Mouse (Mus musculus) kidney, embryonic 16.5 days (tissue): ENCODE results near the gene Serpinf2. TPM values are rescaled to one million over a fixed set of nuclear protein-coding genes. Genes with fewer than 3 reads are reported as not detected.
A peak's percentile ranks its signal among the peaks of the same experiment; 100 is the strongest.

Source experiments
- ATAC-seq: fragments of 200-750 bp; cut with Nextera tagmentation; 2 replicates; pipeline ENCODE4 v1.8.0; 2017; ENCODE audit warnings: moderate TSS enrichment; ENCODE audit not compliant: low FRiP score, low TSS enrichment
- H3K27ac ChIP-seq: fragments of 300-500 bp; sonication (generic); 2 replicates; pipeline ENCODE4 v1.5.1; 2014; ENCODE audit warnings: low read length
- H3K27me3 ChIP-seq: fragments of 300-500 bp; sonication (generic); 2 replicates; pipeline ENCODE4 v1.6.1; 2014; ENCODE audit warnings: low read length, control low read depth, mixed read lengths; ENCODE audit not compliant: insufficient read depth
- H3K36me3 ChIP-seq: fragments of 300-500 bp; sonication (generic); 2 replicates; pipeline ENCODE4 v1.6.1; 2014; ENCODE audit warnings: low read length, control low read depth, mixed read lengths; ENCODE audit not compliant: insufficient read depth
- H3K4me1 ChIP-seq: fragments of 300-500 bp; sonication (generic); 2 replicates; pipeline ENCODE4 v1.6.1; 2014; ENCODE audit warnings: low read length, control low read depth, mixed read lengths; ENCODE audit not compliant: insufficient read depth
- H3K4me2 ChIP-seq: fragments of 300-500 bp; sonication (generic); replicated peaks from 2 replicates; pipeline ENCODE4 v1.6.1; 2014; ENCODE audit warnings: low read depth, low read length
- H3K4me3 ChIP-seq: fragments of 300-500 bp; sonication (generic); 2 replicates; pipeline ENCODE4 v1.5.1; 2014; ENCODE audit warnings: mild to moderate bottlenecking, low read length
- H3K9ac ChIP-seq: fragments of 300-500 bp; sonication (generic); replicated peaks from 2 replicates; pipeline ENCODE4 v1.6.1; 2014; ENCODE audit warnings: low read length
- H3K9me3 ChIP-seq: fragments of 300-500 bp; sonication (generic); 2 replicates; pipeline ENCODE4 v1.6.1; 2016; ENCODE audit warnings: low read length, control low read depth
- WGBS: fragments of 180-500 bp; shearing (Covaris S2); extraction: QIAGEN DNeasy Blood & Tissue Kit; methylation state at CpG from one replicate; pipeline ENCODE4 v1.1.7; 2014; 5-methylcytosine and 5-hydroxymethylcytosine counted together
- polyA plus RNA-seq: library from polyadenylated mRNA; unstranded; fragments of >200 nt; fragmentation: Nextera tagmentation; extraction: Ambion mirVana; gene quantifications from 2 replicates; pipeline ENCODE4 v1.2.1, GENCODE M21; 2015

The Serpinf2 gene
- polyA plus RNA-seq, 1 experiment from 2014 or later: 60.2 TPM

DNA sequence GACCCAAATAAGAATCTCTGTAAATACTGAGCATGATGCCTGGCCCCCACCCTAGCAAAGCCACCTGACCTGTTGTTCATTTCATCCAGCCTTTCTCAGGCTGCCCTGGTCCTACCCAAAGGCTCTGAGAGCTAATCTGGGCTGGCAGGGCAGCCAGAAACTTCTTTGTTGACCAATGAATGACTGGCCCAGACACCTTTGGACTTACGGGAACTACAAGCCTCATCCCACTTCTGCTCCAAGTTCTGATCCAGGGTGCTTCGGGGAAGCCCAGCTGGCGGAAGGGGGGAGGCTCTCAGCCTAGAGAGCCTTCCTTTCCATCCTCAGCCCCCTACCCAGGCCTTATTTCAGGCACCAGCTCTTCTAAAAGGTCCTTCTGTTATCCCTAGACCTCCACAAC, 587 bp downstream of the Serpinf2 start:
- Histone ChIP-seq H3K4me2 (no peak overlapping the region; the same call in 1 of the 2 replicates), H3K36me3 (0 out of 2 replicates have a peak, but pooled peaks cover 3% of the 10 kb centered on the region), H3K4me1 (no peaks in the 10 kb centered on the region), H3K27me3 (no peaks in the 10 kb centered on the region), H3K4me3 (no peak overlapping the region), H3K27ac (no peak overlapping the region), H3K9me3 (peaks cover 5% of the 10 kb centered on the region), H3K9ac (no peak overlapping the region)
- no peak for ATAC-seq
- WGBS: 79% methylated on average over 3 of the region's 3 CpGs

GRCm38 (mm10) chr11:75438194-75438593, 1.2 kb downstream of the Serpinf2 start:
- Histone ChIP-seq H3K4me1 (no peaks in the 10 kb centered on the region), H3K4me2 (no peak overlapping the region), H3K36me3 (0 out of 2 replicates have a peak, but pooled peaks cover 3% of the 10 kb centered on the region), H3K27me3 (no peaks in the 10 kb centered on the region), H3K9me3 (peaks cover 5% of the 10 kb centered on the region), H3K27ac (no peak overlapping the region), H3K9ac (no peak overlapping the region), H3K4me3 (no peak overlapping the region)
- no peak for ATAC-seq
- 82% methylated on average over 13 of the region's 13 CpGs for WGBS

DNA sequence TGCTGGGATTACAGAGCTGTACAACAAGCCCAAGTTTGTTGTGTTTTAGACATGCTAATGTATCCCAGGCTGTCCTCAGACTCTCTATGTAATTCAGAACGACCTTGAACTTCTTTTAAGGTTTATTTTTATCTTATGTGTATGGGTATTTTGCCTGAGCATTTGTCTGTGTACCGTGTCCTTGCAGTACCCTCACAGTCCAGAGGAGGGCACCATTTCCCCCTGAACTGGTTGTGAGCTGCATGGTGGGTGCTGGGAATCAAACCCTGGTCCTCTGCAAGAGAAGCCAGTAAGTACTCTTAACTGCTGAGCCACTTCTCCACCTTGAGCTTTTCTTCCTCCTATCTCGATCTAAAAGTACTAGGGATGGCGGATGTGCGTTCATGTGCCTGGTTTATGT, 5.3 kb downstream of the Serpinf2 start:
- H3K4me1 ChIP-seq: no peaks in the 10 kb centered on the region
- H3K9me3 ChIP-seq: peaks cover 5% of the 10 kb centered on the region
- 0 out of 2 replicates have a peak, but pooled peaks cover 3% of the 10 kb centered on the region for H3K36me3 ChIP-seq
- H3K27ac ChIP-seq: no peak overlapping the region
- H3K4me2 ChIP-seq: no peak overlapping the region
- no peak overlapping the region for H3K4me3 ChIP-seq
- H3K9ac ChIP-seq: no peak overlapping the region
- H3K27me3 ChIP-seq: no peaks in the 10 kb centered on the region
- no peak for ATAC-seq
- WGBS: 86% methylated on average over 5 of the region's 5 CpGs

DNA sequence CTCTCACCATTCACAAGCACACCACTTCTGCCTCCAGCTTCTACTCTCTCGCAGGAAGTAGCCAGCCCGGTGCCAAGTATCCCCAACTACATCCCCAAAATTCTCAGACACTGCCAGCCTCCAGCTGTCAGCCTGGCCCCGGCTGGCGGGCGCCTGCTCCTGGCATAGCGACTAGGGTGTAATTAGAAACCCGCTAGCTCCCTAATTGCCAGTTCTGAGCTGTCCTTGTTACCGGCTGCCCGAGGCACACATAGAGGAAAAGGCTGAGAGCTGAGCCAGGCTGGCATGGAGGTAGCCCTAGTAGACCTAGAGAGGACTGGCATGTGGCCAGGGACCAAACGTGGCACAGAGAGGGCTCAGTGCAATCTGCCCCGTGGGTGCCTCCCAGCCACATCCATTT, 8.1 kb downstream of the Serpinf2 start:
- H3K9me3 ChIP-seq: peaks cover 5% of the 10 kb centered on the region
- H3K9ac ChIP-seq: no peak overlapping the region
- 70% methylated on average over 11 of the region's 11 CpGs for WGBS
- H3K4me1 ChIP-seq: no peaks in the 10 kb centered on the region
- H3K4me3 ChIP-seq: no peak overlapping the region
- H3K4me2 ChIP-seq: no peak overlapping the region
- no peak for ATAC-seq
- no peak overlapping the region for H3K27ac ChIP-seq
- H3K36me3 ChIP-seq: 0 out of 2 replicates have a peak, but pooled peaks cover 3% of the 10 kb centered on the region
- no peaks in the 10 kb centered on the region for H3K27me3 ChIP-seq

DNA sequence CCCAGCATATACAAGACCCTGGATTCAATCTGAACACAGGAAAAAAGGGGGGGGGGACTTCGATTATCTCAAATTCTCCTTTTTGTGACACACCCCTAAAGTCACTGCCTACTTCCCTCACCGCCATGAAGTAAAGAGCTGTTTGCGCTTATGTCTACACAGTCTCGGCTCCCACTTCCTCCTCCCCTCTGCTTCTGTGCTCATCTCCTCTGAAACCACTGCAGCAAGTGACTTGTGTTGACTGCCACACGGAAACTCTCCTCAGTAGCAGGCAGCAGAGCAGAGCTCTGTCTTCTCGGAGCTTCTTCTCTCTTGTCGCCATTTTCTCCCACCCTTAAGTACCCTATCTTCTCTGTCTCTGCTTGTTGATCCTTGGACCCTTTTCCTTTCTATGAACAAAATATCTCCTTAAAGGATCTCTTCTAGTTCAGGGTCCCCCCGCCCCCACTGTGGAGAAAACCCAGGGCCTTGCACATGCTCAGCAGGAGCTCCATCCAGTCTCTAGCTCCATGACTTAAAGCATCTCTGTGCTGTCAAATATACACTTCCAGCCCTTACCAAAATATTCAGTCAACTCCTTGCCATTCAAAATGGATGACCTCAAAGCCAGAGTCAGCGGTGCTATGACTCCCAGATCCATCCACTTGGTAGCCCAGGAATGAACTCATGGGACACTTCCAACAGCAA, 10.2 kb downstream of the Serpinf2 start:
- Histone ChIP-seq H3K36me3 (0 out of 2 replicates have a peak, but pooled peaks cover under 1% of the 10 kb centered on the region), H3K4me1 (no peaks in the 10 kb centered on the region), H3K9ac (no peak overlapping the region), H3K27ac (no peak overlapping the region), H3K4me3 (no peak overlapping the region), H3K27me3 (no peaks in the 10 kb centered on the region), H3K9me3 (peaks cover 2% of the 10 kb centered on the region), H3K4me2 (no peak overlapping the region)
- ATAC-seq: no peak
- WGBS: 82% methylated on average over 9 of the region's 9 CpGs

- Histone ChIP-seq H3K4me3 (no peak overlapping the region), H3K9me3 (no peaks in the 10 kb centered on the region), H3K27ac (no peak overlapping the region), H3K36me3 (no peaks in the 10 kb centered on the region), H3K9ac (no peak overlapping the region), H3K27me3 (no peaks in the 10 kb centered on the region), H3K4me1 (peaks cover 20% of the 10 kb centered on the region), H3K4me2 (no peak overlapping the region)
- no peak for ATAC-seq
- WGBS: 90% methylated on average over 3 of the region's 3 CpGs
These were observed 14.9 kb downstream of the Serpinf2 start for GRCm38 (mm10) chr11:75424459-75424858.

GRCm38 (mm10) chr11:75424033-75424432, 15.4 kb downstream of the Serpinf2 start:
- Histone ChIP-seq H3K9ac (no peak overlapping the region), H3K4me3 (no peak overlapping the region), H3K9me3 (no peaks in the 10 kb centered on the region), H3K27me3 (no peaks in the 10 kb centered on the region), H3K36me3 (no peaks in the 10 kb centered on the region), H3K4me2 (no peak overlapping the region), H3K27ac (no peak overlapping the region), H3K4me1 (peaks cover 20% of the 10 kb centered on the region)
- no peak for ATAC-seq
- WGBS: 83% methylated on average over 9 of the region's 9 CpGs

GRCm38 (mm10) chr11:75423091-75423490, 16.3 kb downstream of the Serpinf2 start:
- no peak overlapping the region for H3K4me2 ChIP-seq
- no peak overlapping the region for H3K9ac ChIP-seq
- no peak overlapping the region for H3K27ac ChIP-seq
- H3K9me3 ChIP-seq: no peaks in the 10 kb centered on the region
- no peaks in the 10 kb centered on the region for H3K27me3 ChIP-seq
- no peak for ATAC-seq
- 94% methylated on average over 3 of the region's 3 CpGs for WGBS
- H3K4me3 ChIP-seq: no peak overlapping the region
- peaks cover 20% of the 10 kb centered on the region for H3K4me1 ChIP-seq
- no peaks in the 10 kb centered on the region for H3K36me3 ChIP-seq

GRCm38 (mm10) chr11:75422013-75422792, 17.2 kb downstream of the Serpinf2 start, which contains the start of gene Serpinf1:
Gene Serpinf1 (minus strand): TSS chr11:75422701.
- no peaks in the 10 kb centered on the region for H3K27me3 ChIP-seq
- peak within 1 kb of the TSS; percentile 30 for H3K27ac ChIP-seq
- H3K36me3 ChIP-seq: no peaks in the 10 kb centered on the region
- peak within 1 kb of the TSS; percentile 62 for H3K4me2 ChIP-seq
- H3K4me3 ChIP-seq: peak within 1 kb of the TSS; percentile 51
- peak; percentile 69; the same call in 1 of the 2 replicates for ATAC-seq
- no peaks in the 10 kb centered on the region for H3K9me3 ChIP-seq
- peaks cover 20% of the 10 kb centered on the region for H3K4me1 ChIP-seq
- peak within 1 kb of the TSS; percentile 70 for H3K9ac ChIP-seq
- 23% methylated on average over 10 of the region's 10 CpGs for WGBS
